Mouse (Mus musculus) MEL-GATA-1-ER (cell line): ENCODE data around the gene Dcp1b.

ENCODE experiments used
- DNase-seq: peaks from one replicate; pipeline ENCODE4 v3.0.0-alpha.2; 2012; ENCODE audit warnings: low read depth; ENCODE audit errors: extremely low read depth

The Dcp1b gene

DNA sequence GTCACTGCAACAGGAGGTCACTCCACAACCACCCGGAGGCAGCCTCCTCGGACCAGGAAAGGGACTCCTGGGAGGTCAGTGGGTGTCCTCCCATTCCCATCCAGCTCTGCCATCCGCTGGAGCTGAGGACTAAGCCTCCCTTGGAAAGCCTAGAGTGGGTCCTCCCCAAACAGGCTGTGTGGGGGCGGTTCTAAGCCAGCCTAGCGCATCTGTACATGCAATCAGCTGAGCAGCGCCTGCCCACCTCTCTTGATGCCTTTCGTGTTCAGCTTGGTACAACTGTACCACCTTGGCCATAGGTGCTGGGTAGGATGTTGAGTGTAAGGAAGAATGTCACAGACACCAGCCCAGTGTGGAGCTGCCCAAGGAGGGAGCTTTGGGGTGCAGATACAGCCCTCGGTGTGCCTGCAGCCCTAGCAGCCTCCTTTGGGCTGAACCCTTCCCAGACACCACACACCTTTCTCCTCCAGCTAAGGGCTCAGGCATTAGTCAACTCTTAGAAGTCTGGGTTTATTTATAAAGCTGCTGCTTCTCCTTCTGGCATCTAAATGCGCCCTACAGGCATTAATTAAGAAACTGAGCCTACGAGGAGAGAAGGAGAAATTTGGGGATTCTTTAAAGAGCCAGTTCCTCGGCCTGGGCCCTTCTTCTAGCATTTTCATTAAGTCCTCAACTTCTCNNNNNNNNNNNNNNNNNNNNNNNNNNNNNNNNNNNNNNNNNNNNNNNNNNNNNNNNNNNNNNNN lies 54.0 kb downstream of the Dcp1b start:
- DNase-seq = no peak

DNA sequence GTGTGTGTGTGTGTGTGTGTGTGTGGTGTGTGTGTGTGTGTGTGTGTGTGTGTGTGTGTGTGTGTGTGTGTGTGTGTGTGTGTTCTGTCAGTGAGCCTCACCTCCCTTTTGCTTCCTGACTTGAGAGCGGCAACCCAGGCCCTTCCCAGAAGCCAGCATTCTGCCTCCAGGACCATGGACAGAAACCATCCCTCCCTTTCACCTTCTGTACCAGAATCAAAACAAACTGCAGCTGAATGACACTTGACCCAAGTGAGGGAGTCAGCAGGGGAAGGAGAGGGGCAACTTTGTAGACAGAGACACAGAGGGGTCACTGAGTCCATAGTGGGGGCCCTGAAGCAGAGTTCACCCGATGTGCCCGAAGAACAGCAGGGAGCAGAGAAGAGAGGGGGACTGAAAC lies 58.0 kb downstream of the Dcp1b start:
- DNase-seq = no peak

DNA sequence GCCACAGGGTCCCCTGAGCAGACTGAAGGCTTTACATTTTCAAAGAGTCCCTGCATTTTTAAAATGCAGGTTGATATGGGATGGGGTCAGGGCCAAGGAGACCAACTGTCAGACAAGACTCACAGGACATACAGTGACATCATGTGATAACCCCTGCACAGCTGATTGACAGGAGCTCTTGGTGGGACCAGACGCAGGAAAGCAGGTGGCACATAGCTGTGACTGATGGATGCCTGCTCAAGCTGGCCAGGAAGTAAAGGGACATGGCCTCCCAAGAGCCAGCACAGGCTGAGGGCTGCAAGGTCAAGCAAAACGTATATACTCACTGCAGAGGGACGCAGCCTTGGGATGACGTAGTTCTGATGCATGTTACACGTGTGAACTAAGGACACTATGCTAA lies 60.4 kb downstream of the Dcp1b start:
- no peak for DNase-seq

DNA sequence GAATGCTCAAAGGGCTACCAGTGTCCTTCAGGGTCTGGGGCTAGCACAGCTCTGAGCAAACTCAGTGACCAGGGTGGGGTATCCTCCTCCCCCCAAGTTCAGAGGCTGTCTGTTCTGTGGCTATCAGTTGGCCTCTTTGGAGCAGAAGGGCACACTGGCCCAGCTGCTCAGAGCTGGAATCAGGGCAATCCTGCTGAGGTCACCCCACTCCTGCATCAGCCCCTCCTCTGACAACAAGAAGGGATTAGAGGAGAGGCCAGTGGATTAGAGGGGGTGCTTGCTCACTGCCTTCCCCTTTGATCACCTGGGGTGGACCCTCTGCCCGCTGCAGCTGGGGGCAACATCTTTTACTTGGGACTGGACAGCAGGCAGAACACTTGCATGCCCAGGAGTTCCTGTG lies 61.2 kb downstream of the Dcp1b start, which contains the start of gene Cacna2d4:
TSS of gene Cacna2d4 (plus strand) at position 286 of the 400 bp plus-strand sequence.
- DNase-seq = no peak

DNA sequence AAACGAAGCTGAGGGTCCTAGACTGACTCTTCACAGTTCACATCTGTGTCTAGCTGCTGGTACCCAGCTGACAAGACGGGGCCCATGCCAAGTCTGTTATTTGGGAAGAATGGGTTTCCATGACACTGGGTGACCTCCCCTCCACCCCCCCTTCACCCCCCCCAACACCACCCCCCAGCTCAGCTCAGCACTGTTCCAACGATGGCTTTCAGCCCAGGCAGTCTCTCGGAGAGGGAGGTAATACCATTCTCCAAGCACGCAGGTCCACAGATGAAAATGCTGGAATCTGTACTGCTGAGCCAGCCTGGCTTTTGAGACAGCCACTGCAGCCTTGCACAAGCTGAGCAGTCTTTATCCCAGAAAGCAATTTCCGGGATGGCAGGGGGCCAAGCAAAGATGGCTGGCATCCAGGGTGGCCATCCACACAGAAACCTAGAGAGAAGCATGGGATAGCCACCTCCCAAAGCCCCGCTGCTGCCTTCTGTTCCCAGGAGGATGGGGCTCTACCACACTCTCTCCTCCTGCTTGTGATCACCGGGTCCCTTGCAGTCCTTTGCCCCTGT lies 62.5 kb downstream of the Dcp1b start:
- DNase-seq = no peak

DNA sequence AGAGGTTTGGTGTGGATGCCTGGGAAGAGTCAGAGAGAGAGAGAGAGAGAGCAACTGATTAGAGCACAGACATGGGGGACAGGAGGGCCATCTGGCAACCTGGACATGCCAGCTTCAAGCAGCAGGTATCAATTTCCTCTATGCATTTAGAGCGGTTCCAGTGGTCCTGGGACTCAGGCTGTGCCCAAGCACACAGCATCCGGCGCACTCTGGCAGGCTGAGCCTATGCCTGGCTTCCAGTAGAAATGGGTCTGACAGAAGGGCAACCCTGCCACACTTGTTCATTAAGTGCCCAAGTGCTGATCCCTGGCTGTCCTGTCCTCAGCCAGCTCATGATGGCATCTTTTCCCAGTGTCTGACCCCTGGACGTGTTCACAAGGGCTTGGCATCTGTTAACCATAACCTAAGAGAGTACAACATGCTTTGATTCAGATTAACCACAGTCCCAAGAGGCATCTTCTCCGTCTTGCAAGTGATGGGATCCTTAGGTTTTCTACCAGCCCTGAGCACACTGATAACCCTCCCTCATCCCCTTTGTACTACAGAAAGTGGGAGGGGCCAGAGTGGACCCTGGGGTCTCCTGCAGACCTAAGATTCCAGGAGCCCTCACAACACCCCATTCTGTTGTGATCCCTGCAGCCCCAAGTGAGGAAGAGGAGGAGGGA lies 64.4 kb downstream of the Dcp1b start:
- no peak for DNase-seq

DNA sequence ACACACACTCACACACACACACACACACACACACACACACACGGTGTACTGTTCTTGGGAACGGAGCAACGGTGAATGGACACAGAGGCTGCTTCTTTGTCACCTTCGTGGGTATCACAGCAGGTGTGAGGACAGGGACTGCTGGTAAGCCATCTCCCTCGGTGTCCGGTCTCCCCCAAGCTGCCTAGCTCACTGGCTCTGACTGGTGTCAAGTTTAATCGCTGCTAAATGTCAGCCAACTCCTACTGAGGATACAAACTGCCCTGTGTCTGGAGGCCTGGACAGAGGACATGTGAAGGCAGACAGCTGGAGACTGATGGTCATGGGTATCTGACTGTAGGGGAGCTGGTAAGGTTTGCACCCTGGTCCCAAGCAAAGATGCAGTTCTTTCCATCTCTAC lies 65.2 kb downstream of the Dcp1b start:
- no peak for DNase-seq

DNA sequence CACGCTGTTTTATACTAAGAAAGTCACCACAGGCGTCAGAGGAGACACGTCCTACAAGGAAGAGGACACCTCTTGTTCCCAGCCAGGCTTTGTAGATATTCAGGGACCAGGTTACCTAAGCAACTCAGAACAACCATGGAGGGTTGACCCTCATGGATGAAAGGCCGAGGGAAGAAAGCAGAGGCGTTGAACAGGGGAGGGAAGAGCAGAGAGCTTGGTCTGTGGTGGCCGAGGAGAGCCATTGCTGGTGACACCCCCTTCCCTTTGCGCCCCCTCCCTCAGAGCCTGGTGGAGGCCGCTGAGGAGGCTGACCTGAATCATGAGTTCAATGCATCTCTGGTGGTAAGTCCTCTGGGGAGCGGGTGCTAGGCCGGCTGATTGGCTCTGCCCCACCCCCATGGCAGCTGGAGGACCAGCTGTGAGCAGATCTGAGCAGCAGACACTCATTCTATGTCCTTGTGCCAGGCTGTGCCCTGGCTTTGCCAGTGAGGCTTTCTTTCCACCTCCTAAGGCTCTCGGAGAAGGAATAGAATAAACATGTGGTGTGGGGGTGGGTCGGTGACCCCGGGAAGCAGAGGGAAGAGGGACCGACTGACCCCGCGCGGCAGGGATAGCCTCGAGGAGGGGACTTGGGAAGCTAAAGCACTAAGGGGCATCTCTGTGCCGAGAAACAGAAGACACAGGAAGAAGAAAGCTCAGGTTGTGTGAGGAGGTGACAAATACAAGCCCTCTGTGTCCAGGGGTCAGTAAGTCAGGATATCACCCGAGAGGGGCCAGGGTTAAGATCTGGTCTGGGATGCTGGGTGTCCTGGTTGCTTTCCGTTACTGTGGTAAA lies 66.0 kb downstream of the Dcp1b start:
- no peak for DNase-seq

DNA sequence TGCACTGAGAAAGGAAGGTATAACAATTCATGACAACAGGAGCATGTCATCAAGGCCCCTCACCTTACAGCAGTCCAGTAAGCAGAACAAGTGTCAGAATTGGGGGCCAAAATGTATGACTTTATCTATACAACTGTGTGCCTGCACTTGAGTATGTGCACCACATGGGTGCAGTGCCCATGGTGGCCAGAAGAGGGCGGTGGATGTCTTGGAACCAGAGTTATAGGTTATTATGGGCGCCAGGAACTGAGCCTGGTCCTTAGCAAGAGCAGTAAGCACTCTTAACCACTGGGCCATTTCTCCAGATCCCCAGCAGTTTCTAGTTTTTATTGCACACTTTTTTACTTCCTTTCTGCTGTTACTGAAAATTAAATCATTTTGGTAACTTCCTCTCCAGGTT lies 71.0 kb downstream of the Dcp1b start:
- DNase-seq = no peak

DNA sequence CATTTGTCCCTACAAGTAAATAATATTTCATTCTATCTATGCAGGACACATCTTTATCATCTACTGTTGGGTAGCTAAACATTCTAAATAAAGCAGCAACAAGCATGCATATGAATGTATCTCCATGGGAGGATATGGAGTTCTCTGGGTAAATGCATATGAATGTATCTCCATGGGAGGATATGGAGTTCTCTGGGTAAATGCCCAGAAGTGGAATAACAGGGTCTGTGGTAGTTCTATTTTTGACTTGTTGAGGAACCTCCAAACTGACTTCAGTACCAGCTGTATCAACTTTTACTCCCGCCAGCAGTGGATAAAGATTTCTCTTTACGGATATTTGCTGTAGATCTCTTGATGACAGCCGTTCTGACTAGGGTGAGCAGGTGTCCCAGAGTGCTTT lies 73.5 kb downstream of the Dcp1b start:
- DNase-seq = no peak

DNA sequence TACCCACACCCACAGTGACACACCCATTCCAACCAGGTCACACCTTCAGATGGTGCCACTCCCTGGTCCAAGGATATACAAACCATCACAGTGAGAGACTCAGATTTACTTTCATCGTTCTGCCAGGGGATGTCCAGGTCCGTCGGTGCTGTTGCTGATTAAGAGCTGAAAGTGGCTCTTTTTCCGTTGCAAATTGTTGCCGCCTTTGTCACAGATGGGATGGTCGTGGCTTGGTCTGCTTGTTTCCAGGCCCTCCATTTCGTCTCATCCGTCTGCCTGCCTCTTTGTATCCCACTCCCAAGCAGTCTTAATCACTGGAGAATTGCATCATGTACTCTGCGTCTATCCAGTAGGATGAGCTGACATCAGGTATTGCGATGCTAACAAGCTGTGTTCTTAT lies 74.7 kb downstream of the Dcp1b start:
- DNase-seq = no peak

DNA sequence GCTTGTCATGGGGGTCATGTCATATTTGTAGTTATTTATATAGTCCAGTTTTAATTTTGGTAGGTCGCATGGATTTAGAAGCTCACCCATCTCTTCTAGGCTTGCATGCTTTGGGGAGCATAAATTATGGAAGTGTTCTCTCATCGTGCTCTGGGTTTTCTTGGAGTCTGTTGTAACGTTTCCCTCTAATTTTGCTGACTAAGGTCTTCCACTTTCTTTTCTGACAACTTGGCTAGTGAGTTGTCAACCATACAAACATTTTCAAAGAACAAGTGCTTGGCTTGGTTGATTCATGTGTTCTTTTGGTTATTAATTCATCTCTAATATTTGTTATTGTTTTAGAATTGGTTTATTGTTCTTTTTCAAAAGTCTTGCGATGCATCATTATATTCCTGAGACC lies 76.7 kb downstream of the Dcp1b start:
- no peak for DNase-seq
